Mouse (Mus musculus) B cell, adult (primary cell): Measurements from ENCODE around the gene Olfr601. TPM values are rescaled to one million over a fixed set of nuclear protein-coding genes. Genes with fewer than 3 reads are reported as not detected.

Experiments used
- total RNA-seq: library from RNA; stranded (reverse); gene quantifications from 4 replicates; pipeline ENCODE4 v1.2.4, GENCODE M21; 2023; ENCODE audit not compliant: inconsistent age

The Olfr601 gene
- total RNA-seq: not detected in 4 replicates

GRCm38 (mm10) chr7:103362555-103362954 lies at the start of gene Olfr601:
Olfr601 (minus strand) TSS chr7:103362655.

GRCm38 (mm10) chr7:103386077-103386476 lies 23.6 kb upstream of the Olfr601 start, which contains the start of gene Olfr603:
Olfr603 (minus strand) TSS chr7:103386177.

GRCm38 (mm10) chr7:103349569-103349968 lies 12.9 kb downstream of the Olfr601 start, which contains the start of gene Olfr600:
Olfr600 (minus strand) TSS chr7:103349669.

GRCm38 (mm10) chr7:103335617-103336016 lies 26.8 kb downstream of the Olfr601 start, which contains the start of gene Olfr599:
Olfr599 (plus strand) TSS chr7:103335917.

GRCm38 (mm10) chr7:103323268-103323667 lies 39.2 kb downstream of the Olfr601 start, which contains the start of gene Olfr598:
Olfr598 (plus strand) TSS chr7:103323568.

GRCm38 (mm10) chr7:103316015-103316414 lies 46.4 kb downstream of the Olfr601 start, which contains the start of gene Olfr597:
Olfr597 (plus strand) TSS chr7:103316315.

Other genes with a start within 250 kb of the Olfr601 start
- not detected in 4 replicates for gene Olfr586, start 237.0 kb downstream of the Olfr601 start, total RNA-seq
- gene Olfr588-ps1, start 221.8 kb downstream of the Olfr601 start, total RNA-seq: not detected in 4 replicates
- not detected in 4 replicates for gene Olfr589, start 206.3 kb downstream of the Olfr601 start, total RNA-seq
- not detected in 4 replicates for gene Olfr591, start 184.3 kb downstream of the Olfr601 start, total RNA-seq
- not detected in 4 replicates for gene Olfr592, start 177.9 kb downstream of the Olfr601 start, total RNA-seq
- not detected in 4 replicates for gene Olfr593, start 150.8 kb downstream of the Olfr601 start, total RNA-seq
- not detected in 4 replicates for gene Olfr594, start 145.7 kb downstream of the Olfr601 start, total RNA-seq
- gene Usp17ld, start 110.2 kb downstream of the Olfr601 start, total RNA-seq: not detected in 4 replicates
- not detected in 4 replicates for gene Olfr596, start 57.0 kb downstream of the Olfr601 start, total RNA-seq
- not detected in 4 replicates for gene Olfr597, start 46.3 kb downstream of the Olfr601 start, total RNA-seq
- gene Olfr598, start 39.1 kb downstream of the Olfr601 start, total RNA-seq: not detected in 4 replicates
- gene Olfr599, start 26.7 kb downstream of the Olfr601 start, total RNA-seq: not detected in 4 replicates
- not detected in 4 replicates for gene Olfr600, start 13.0 kb downstream of the Olfr601 start, total RNA-seq
- gene Olfr603, start 23.5 kb upstream of the Olfr601 start, total RNA-seq: not detected in 4 replicates
- not detected in 4 replicates for gene Usp17lc, start 52.4 kb upstream of the Olfr601 start, total RNA-seq
- gene Olfr605, start 82.8 kb upstream of the Olfr601 start, total RNA-seq: not detected in 4 replicates
- gene Olfr606, start 86.4 kb upstream of the Olfr601 start, total RNA-seq: not detected in 4 replicates
- gene Olfr607, start 101.5 kb upstream of the Olfr601 start, total RNA-seq: not detected in 4 replicates
- not detected in 4 replicates for gene Olfr608, start 107.2 kb upstream of the Olfr601 start, total RNA-seq
- gene Olfr609, start 135.4 kb upstream of the Olfr601 start, total RNA-seq: not detected in 4 replicates
- gene Olfr610, start 149.5 kb upstream of the Olfr601 start, total RNA-seq: not detected in 4 replicates
- not detected in 4 replicates for gene Olfr611, start 158.2 kb upstream of the Olfr601 start, total RNA-seq
- gene Olfr612, start 180.1 kb upstream of the Olfr601 start, total RNA-seq: not detected in 4 replicates
- not detected in 4 replicates for gene Olfr613, start 185.4 kb upstream of the Olfr601 start, total RNA-seq
- not detected in 4 replicates for gene Olfr615, start 193.4 kb upstream of the Olfr601 start, total RNA-seq
- gene Olfr616, start 206.5 kb upstream of the Olfr601 start, total RNA-seq: not detected in 4 replicates
- not detected in 4 replicates for gene Olfr617, start 210.4 kb upstream of the Olfr601 start, total RNA-seq
- not detected in 4 replicates for gene Olfr618, start 227.4 kb upstream of the Olfr601 start, total RNA-seq
- gene Olfr619, start 237.9 kb upstream of the Olfr601 start, total RNA-seq: not detected in 4 replicates
- not detected in 4 replicates for gene Olfr620, start 249.9 kb upstream of the Olfr601 start, total RNA-seq